In genomic region chr5:49352061-49352460, GRCm38 (mm10) we compare ENCODE assay signal across 25 mouse cellular contexts.
A peak's percentile ranks its signal among the peaks of the same experiment; 100 is the strongest.
DNase-seq lines count a peak whose midpoint lies in the region; ATAC-seq and TF ChIP-seq lines count a peak whose summit lies in the region.
"Had no signal": no experiment of that assay in that cellular context is flagged by ENCODE, and none has a peak within 500 bp of the region (broad histone marks: within the 10 kb centered on the region; RNA-seq: fewer than 3 reads in every experiment).

No protein-coding gene starts in this region.

- H3K4me2 ChIP-seq in forebrain, postnatal 0 days (ENCODE audit: low read depth) = no peak overlapping the region
- no peak overlapping the region for H3K4me2 ChIP-seq in forebrain, embryonic 11.5 days (ENCODE audit: low read depth, low read length, severe bottlenecking)
- H3K4me2 ChIP-seq: heart, embryonic 13.5 days; hindbrain, embryonic 14.5 days had no signal

- no peak for TF ChIP-seq POLR2A in lung, adult 2 months (IDR thresholded peaks at IDR 0.05; ENCODE audit: borderline replicate concordance, extremely low read depth, low read depth, low read length)

- WGBS in forebrain, postnatal 0 days = 75% methylated on average over 5 of the region's 5 CpGs
- 80% methylated on average over 5 of the region's 5 CpGs for WGBS in forebrain, embryonic 11.5 days
- WGBS in lung, adult 2 months = 73% methylated on average over 5 of the region's 5 CpGs

- no peak overlapping the region for H3K27ac ChIP-seq in forebrain, postnatal 0 days (ENCODE audit: low read depth, low read length)
- H3K27ac ChIP-seq in forebrain, embryonic 11.5 days (ENCODE audit: low read depth, low read length) = no peak overlapping the region
- H3K27ac ChIP-seq in layer of hippocampus, adult 2 months = no peak overlapping the region
- H3K27ac ChIP-seq: forebrain, embryonic 10.5 days; heart, embryonic 13.5 days; hindbrain, embryonic 14.5 days had no signal

- H3K36me3 ChIP-seq in forebrain, postnatal 0 days (ENCODE audit: insufficient read depth) = no peaks in the 10 kb centered on the region
- no peaks in the 10 kb centered on the region for H3K36me3 ChIP-seq in forebrain, embryonic 11.5 days (ENCODE audit: control insufficient read depth, insufficient read depth, low read length)
- H3K36me3 ChIP-seq: forebrain, embryonic 10.5 days; G1E; heart, embryonic 13.5 days had no signal

- TF ChIP-seq CTCF in forebrain, postnatal 0 days (IDR thresholded peaks at IDR 0.05; ENCODE audit: low read depth) = peak; percentile 35
- TF ChIP-seq CTCF in layer of hippocampus, adult 2 months (conservative IDR thresholded peaks at IDR 0.05) = peak; percentile 71
- no peak for TF ChIP-seq CTCF in lung, adult 2 months (IDR thresholded peaks at IDR 0.05; ENCODE audit: insufficient read depth, low read length)

- H3K4me1 ChIP-seq in forebrain, postnatal 0 days (ENCODE audit: insufficient read depth) = no peaks in the 10 kb centered on the region
- H3K4me1 ChIP-seq in forebrain, embryonic 11.5 days (replicated peaks; ENCODE audit: control insufficient read depth, insufficient read depth, low read length) = no peaks in the 10 kb centered on the region
- H3K4me1 ChIP-seq in lung, adult 2 months (ENCODE audit: control insufficient read depth, insufficient read depth, low read length) = no peaks in the 10 kb centered on the region
- H3K4me1 ChIP-seq: forebrain, embryonic 10.5 days; heart, embryonic 13.5 days had no signal

- no peaks in the 10 kb centered on the region for H3K9me3 ChIP-seq in forebrain, postnatal 0 days (ENCODE audit: low read length)
- no peaks in the 10 kb centered on the region for H3K9me3 ChIP-seq in forebrain, embryonic 11.5 days (ENCODE audit: control insufficient read depth, low read length)
- H3K9me3 ChIP-seq: forebrain, embryonic 10.5 days; G1E; heart, embryonic 13.5 days had no signal

- no peak for ATAC-seq in forebrain, postnatal 0 days
- no peak for ATAC-seq in forebrain, embryonic 11.5 days (replicated peaks; ENCODE audit: low FRiP score)
- ATAC-seq in megakaryocyte-erythroid progenitor cell, adult 5-6 weeks (replicated peaks; ENCODE audit: low FRiP score, low TSS enrichment, poor library complexity, severe bottlenecking) = no peak
- ATAC-seq: activated CD4-positive, CD25-positive, alpha-beta regulatory T cell, adult 4 months; forebrain, embryonic 14.5 days had no signal

- no peak for DNase-seq in forebrain, postnatal 0 days
- DNase-seq in forebrain, embryonic 11.5 days (ENCODE audit: low spot score) = no peak
- no peak for DNase-seq in layer of hippocampus, adult 2 months (ENCODE audit: low spot score in 2 of 2)
- no peak for DNase-seq in layer of hippocampus, postnatal 25 days (ENCODE audit: extremely low spot score in 1 of 2, low spot score in 1 of 2)
- peak; percentile 12 for DNase-seq in retina, embryonic 14.5 days (ENCODE audit: low spot score)
- DNase-seq in retina, postnatal 1 day = no peak
- no peak for DNase-seq in lung, adult 2 months
- DNase-seq: adrenal gland, postnatal 10 days; adrenal gland, postnatal 36 days; B cell, adult 2 months; cerebellum, adult 18-20 months; cerebellum, adult 9-10 months; cerebellum, postnatal 14 days; gastrocnemius, postnatal 25 days; heart, adult 18-20 months; heart, postnatal 14 days; heart, postnatal 4 days had no signal

- no peak overlapping the region for H3K9ac ChIP-seq in forebrain, postnatal 0 days
- H3K9ac ChIP-seq in forebrain, embryonic 11.5 days (ENCODE audit: low read length) = no peak overlapping the region
- H3K9ac ChIP-seq: heart, embryonic 13.5 days; hindbrain, embryonic 14.5 days had no signal

- no peak overlapping the region for H3K4me3 ChIP-seq in forebrain, postnatal 0 days (ENCODE audit: low read depth, low read length)
- no peak overlapping the region for H3K4me3 ChIP-seq in forebrain, embryonic 11.5 days (ENCODE audit: low read depth, low read length)
- H3K4me3 ChIP-seq in layer of hippocampus, adult 2 months = no peak overlapping the region
- H3K4me3 ChIP-seq in lung, adult 2 months (replicated peaks; ENCODE audit: extremely low read depth, low read depth, low read length) = no peak overlapping the region
- H3K4me3 ChIP-seq: forebrain, embryonic 10.5 days; heart, embryonic 13.5 days had no signal

- no peaks in the 10 kb centered on the region for H3K27me3 ChIP-seq in forebrain, postnatal 0 days (ENCODE audit: insufficient read depth, low read length)
- H3K27me3 ChIP-seq in forebrain, embryonic 11.5 days (ENCODE audit: control insufficient read depth, insufficient read depth, low read length) = no peaks in the 10 kb centered on the region
- H3K27me3 ChIP-seq: CH12.LX; heart, embryonic 13.5 days had no signal
